Mouse (Mus musculus) granulocyte monocyte progenitor cell, adult 5-6 weeks (primary cell): ENCODE measurements around the gene Igfbp7. TPM values are rescaled to one million over a fixed set of nuclear protein-coding genes. Genes with fewer than 3 reads are reported as not detected.

ENCODE experiments used
- total RNA-seq, 2 experiments: library from RNA; stranded (forward) in 1 of 2; stranded (reverse) in 1 of 2; fragments of 200-712, 200-1000 nt in 1 of 2; fragments of >200 nt in 1 of 2; fragmentation: Nextera tagmentation in 1 of 2; gene quantifications; 2 replicates each; pipeline ENCODE4 v1.2.3; 2014 to 2017

Gene Igfbp7
- total RNA-seq, 2 experiments from 2014 or later = 1.4 to 4.6 TPM

Other genes with a start within 250 kb of the Igfbp7 start
- gene Spink2, start 196.6 kb downstream of the Igfbp7 start, total RNA-seq (2014; fragmentation: Nextera tagmentation) = not detected in 2 replicates
- gene Spink2, start 196.6 kb downstream of the Igfbp7 start, total RNA-seq (2017) = not detected in 2 replicates
- 21.4 and 29.5 TPM in 2 replicates for gene Rest, start 142.6 kb downstream of the Igfbp7 start, total RNA-seq (2014; fragmentation: Nextera tagmentation)
- 46.3 and 49.3 TPM in 2 replicates for gene Rest, start 142.6 kb downstream of the Igfbp7 start, total RNA-seq (2017)
- 46.2 and 54.2 TPM in 2 replicates for gene Noa1, start 98.0 kb downstream of the Igfbp7 start, total RNA-seq (2014; fragmentation: Nextera tagmentation)
- 8.8 and 16.5 TPM in 2 replicates for gene Noa1, start 98.0 kb downstream of the Igfbp7 start, total RNA-seq (2017)
- 61.4 and 71.7 TPM in 2 replicates for gene Polr2b, start 97.9 kb downstream of the Igfbp7 start, total RNA-seq (2014; fragmentation: Nextera tagmentation)
- 136 and 140 TPM in 2 replicates for gene Polr2b, start 97.9 kb downstream of the Igfbp7 start, total RNA-seq (2017)